ENCODE assay signal across 9 mouse cellular contexts in the genomic region with DNA sequence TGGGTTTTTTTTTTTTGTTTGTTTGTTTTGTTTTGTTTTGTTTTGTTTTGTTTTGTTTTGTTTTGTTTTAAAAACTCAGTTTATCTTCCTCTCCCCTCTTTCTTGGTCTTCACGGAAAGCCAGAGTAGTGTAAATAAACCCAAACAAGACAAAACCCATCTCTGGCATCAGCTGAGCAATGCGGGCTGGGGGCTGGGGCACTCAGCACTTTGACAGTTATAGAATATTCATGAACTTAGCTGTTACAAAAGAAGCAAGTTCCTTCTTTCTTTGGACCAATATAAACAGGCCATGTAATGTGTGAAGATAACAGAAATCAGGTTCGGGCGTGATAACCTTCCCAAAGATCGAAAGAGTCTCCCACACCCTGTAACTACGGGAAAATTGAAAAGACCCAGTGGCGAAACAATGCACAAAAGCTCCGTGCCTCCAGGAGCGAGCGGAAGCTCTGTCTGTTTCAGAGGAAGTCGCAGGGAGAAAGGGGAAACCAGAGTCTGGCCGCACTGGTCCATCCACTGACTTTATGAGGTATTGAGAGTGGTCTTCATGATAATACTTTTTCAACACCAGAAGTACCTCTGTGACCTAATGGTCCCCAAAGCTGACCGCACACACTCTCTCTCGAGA. TPM values are rescaled to one million over a fixed set of nuclear protein-coding genes. Genes with fewer than 3 reads are reported as not detected.
DNase-seq lines count a peak whose midpoint lies in the region; ATAC-seq and TF ChIP-seq lines count a peak whose summit lies in the region.
"Had no signal": no experiment of that assay in that cellular context is flagged by ENCODE, and none has a peak within 500 bp of the region (broad histone marks: within the 10 kb centered on the region; RNA-seq: fewer than 3 reads in every experiment).

No protein-coding gene starts in this region.

- no peaks in the 10 kb centered on the region for H3K27me3 ChIP-seq in spleen, adult 2 months (ENCODE audit: control insufficient read depth, insufficient read depth, low read length)
- H3K27me3 ChIP-seq in heart, embryonic 14.5 days (ENCODE audit: control insufficient read depth, insufficient read depth, low read length), result no peaks in the 10 kb centered on the region
- H3K27me3 ChIP-seq in lung, embryonic 16.5 days (ENCODE audit: control insufficient read depth, insufficient read depth, low read depth, low read length), result no peaks in the 10 kb centered on the region

- H3K27ac ChIP-seq in spleen, adult 2 months (ENCODE audit: insufficient read depth, low read length), result no peak overlapping the region
- peak overlapping the region; percentile 50 to 58; a peak in 3 of 4 replicates for H3K27ac ChIP-seq in heart, embryonic 14.5 days (replicated peaks in 1 of 2; ENCODE audit: control insufficient read depth in 1 of 2, insufficient read depth in 1 of 2, low read depth in 2 of 2, low read length in 2 of 2)
- H3K27ac ChIP-seq in lung, embryonic 16.5 days (ENCODE audit: low read length), result peak overlapping the region; percentile 5; the same call in 1 of the 2 replicates

- 0 out of 2 replicates have a peak overlapping the region, but pooled peaks have one; percentile 30 for H3K9ac ChIP-seq in heart, embryonic 14.5 days (ENCODE audit: low read length)
- H3K9ac ChIP-seq in lung, embryonic 16.5 days (ENCODE audit: low read length), result no peak overlapping the region

- H3K4me2 ChIP-seq in heart, embryonic 14.5 days (ENCODE audit: low read length), result peak overlapping the region; percentile 44
- H3K4me2 ChIP-seq in lung, embryonic 16.5 days (ENCODE audit: low read depth, low read length), result no peak overlapping the region; the same call in 1 of the 2 replicates

- H3K4me3 ChIP-seq in spleen, adult 2 months (ENCODE audit: extremely low read depth, insufficient read depth, insufficient read length), result peak overlapping the region; percentile 4; the same call in 1 of the 2 replicates
- no peak overlapping the region for H3K4me3 ChIP-seq in heart, embryonic 14.5 days (ENCODE audit: control insufficient read depth in 1 of 2, insufficient read depth in 1 of 2, low read depth in 1 of 2, low read length in 2 of 2)
- no peak overlapping the region for H3K4me3 ChIP-seq in lung, embryonic 16.5 days (ENCODE audit: low read length)

- 9% methylated on average over 14 of the region's 14 CpGs for WGBS in spleen, adult 2 months
- WGBS in heart, embryonic 14.5 days, result 44% methylated on average over 14 of the region's 14 CpGs
- WGBS in lung, embryonic 16.5 days, result 46% methylated on average over 14 of the region's 14 CpGs

- H3K36me3 ChIP-seq in spleen, adult 2 months (ENCODE audit: control insufficient read depth, insufficient read depth, low read length), result no peaks in the 10 kb centered on the region
- H3K36me3 ChIP-seq in heart, embryonic 14.5 days (ENCODE audit: control insufficient read depth, insufficient read depth, low read length), result no peaks in the 10 kb centered on the region
- H3K36me3 ChIP-seq in lung, embryonic 16.5 days (ENCODE audit: control insufficient read depth, insufficient read depth, low read length), result no peaks in the 10 kb centered on the region

- intact Hi-C loops in left cerebral cortex, postnatal 36 days (cut with DNase I), result loop anchor here (10.0 kb wide), 1 partner anchor 218 kb away; a partner anchor contains a TSS

- DNase-seq in spleen, adult 2 months (ENCODE audit: low read depth in 1 of 2, low spot score in 2 of 2), result peak in 1 of 2 experiments; percentile 6
- no peak for DNase-seq in spleen, postnatal 36 days (ENCODE audit: low spot score in 2 of 2)
- DNase-seq in adipocyte (ENCODE audit: low spot score), result no peak
- DNase-seq in cerebellum, adult 9-11 months, result no peak
- DNase-seq in spleen, postnatal 4 days (ENCODE audit: low spot score in 2 of 2), result no peak
- no peak for DNase-seq in left cerebral cortex, postnatal 36 days (ENCODE audit: low spot score in 2 of 2)

- no peaks in the 10 kb centered on the region for H3K4me1 ChIP-seq in spleen, adult 2 months (ENCODE audit: control insufficient read depth, insufficient read depth, insufficient read length)
- H3K4me1 ChIP-seq in heart, embryonic 14.5 days (ENCODE audit: control insufficient read depth in 2 of 2, insufficient read depth in 2 of 2, low read length in 2 of 2), result peaks cover 2 to 4% of the 10 kb centered on the region in 2 experiments; a peak in 3 of 4 replicates
- 0 out of 2 replicates have a peak, but pooled peaks cover 2% of the 10 kb centered on the region for H3K4me1 ChIP-seq in lung, embryonic 16.5 days (replicated peaks; ENCODE audit: control insufficient read depth, insufficient read depth, low read length)

- no peak for TF ChIP-seq POLR2A in spleen, adult 2 months (IDR thresholded peaks at IDR 0.05; ENCODE audit: low read depth, low read length)

- no peak for ATAC-seq in heart, embryonic 14.5 days (ENCODE audit: insufficient number of reproducible peaks, insufficient read depth, low FRiP score, low read depth)
- ATAC-seq in lung, embryonic 16.5 days (ENCODE audit: low read depth), result no peak

- H3K9me3 ChIP-seq in heart, embryonic 14.5 days (ENCODE audit: control insufficient read depth, low read length), result no peaks in the 10 kb centered on the region
- H3K9me3 ChIP-seq in lung, embryonic 16.5 days (ENCODE audit: control insufficient read depth, low read length), result no peaks in the 10 kb centered on the region

- TF ChIP-seq CTCF in spleen, adult 2 months (IDR thresholded peaks at IDR 0.05; ENCODE audit: extremely low read depth, insufficient read depth, insufficient read length, insufficient replicate concordance), result no peak

RNA-seq across cellular contexts. Expression of a gene that starts 26.6 kb away (rescaled TPM):
- 0.15 and 0.29 TPM in 2 replicates for polyA plus RNA-seq in spleen, adult 2 months (2012; rRNA removed)
- polyA plus RNA-seq in heart, embryonic 14.5 days (2014; fragmentation: Nextera tagmentation; extraction: Ambion mirVana), result not detected in 2 replicates
- 0.18 and 0.64 TPM in 2 replicates for polyA plus RNA-seq in lung, embryonic 16.5 days (2015; fragmentation: Nextera tagmentation; extraction: Ambion mirVana)
- not detected for total RNA-seq in left cerebral cortex, postnatal 36 days (2021)
- polyA plus RNA-seq: frontal cortex, adult 2 months had no signal
